Mouse (Mus musculus) cortical plate, adult 2 months (tissue): ENCODE measurements at regions not wholly inside any gene's neighbourhood (a gene's known extent, or its start where the extent isn't known, plus 50 kb on each side); places are given as distances from the start of the nearest gene placed in this dataset.

Experiments used
- CTCF ChIP-seq: fragments of 200-500 bp; IDR thresholded peaks from 2 replicates; pipeline ENCODE4 v1.5.1; 2011; ENCODE audit warnings: mild to moderate bottlenecking, control low read depth, low read length; ENCODE audit not compliant: insufficient read depth; ENCODE audit errors: extremely low read depth
- POLR2A ChIP-seq: fragments of 200-500 bp; IDR thresholded peaks from 2 replicates; pipeline ENCODE4 v1.6.1; 2011; ENCODE audit warnings: mild to moderate bottlenecking, low read length, control low read depth; ENCODE audit not compliant: insufficient read depth; ENCODE audit errors: extremely low read depth

DNA sequence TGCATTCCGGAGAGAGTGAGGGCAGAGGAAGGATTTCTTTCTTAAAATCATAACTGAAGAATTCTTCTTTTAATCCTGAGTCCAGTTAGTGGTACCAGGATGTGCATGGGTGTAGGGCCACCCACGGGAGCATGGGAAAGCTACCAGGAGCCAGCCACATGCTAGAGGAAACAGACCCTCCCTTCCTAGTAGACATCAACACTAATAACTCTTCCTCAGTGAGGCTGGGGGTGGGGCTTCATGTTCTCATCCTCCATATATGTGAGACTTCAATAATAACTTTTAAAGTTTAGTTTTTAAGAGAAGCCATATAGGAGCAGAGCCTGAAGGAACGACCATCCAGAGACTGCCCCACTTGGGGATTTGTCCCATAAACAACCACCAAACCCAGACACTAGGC, 216.8 kb downstream of the Lyplal1 start:
- TF ChIP-seq CTCF (no peak), POLR2A (no peak)
